Mouse (Mus musculus) lung, adult 2 months (tissue): ENCODE results near the gene Ucma. TPM values are rescaled to one million over a fixed set of nuclear protein-coding genes. Genes with fewer than 3 reads are reported as not detected.

Source experiments
- DNase-seq: peaks from one replicate; pipeline ENCODE4 v3.0.0; 2022
- H3K4me1 ChIP-seq: fragments of 200-500 bp; 2 replicates; pipeline ENCODE4 v1.6.1; 2011; ENCODE audit warnings: low read length; ENCODE audit not compliant: control insufficient read depth, insufficient read depth
- H3K4me3 ChIP-seq: fragments of 200-500 bp; replicated peaks from 2 replicates; pipeline ENCODE3; 2011; ENCODE audit warnings: low read depth, mild to moderate bottlenecking, control low read depth, low read length; ENCODE audit errors: extremely low read depth
- CTCF ChIP-seq: fragments of 200-500 bp; IDR thresholded peaks from 2 replicates; pipeline ENCODE4 v1.5.1; 2011; ENCODE audit warnings: mild to moderate bottlenecking, low read length, control low read depth; ENCODE audit not compliant: insufficient read depth
- POLR2A ChIP-seq: fragments of 200-500 bp; IDR thresholded peaks from 2 replicates; pipeline ENCODE4 v1.6.1; 2011; ENCODE audit warnings: low read depth, mild to moderate bottlenecking, control low read depth, low read length, borderline replicate concordance; ENCODE audit errors: extremely low read depth
- WGBS: fragments of 180-500 bp; shearing (Covaris S2); methylation state at CpG from one replicate; pipeline ENCODE4 v1.1.7; 2018; 5-methylcytosine and 5-hydroxymethylcytosine counted together
- polyA plus RNA-seq: library from polyadenylated mRNA; depleted of rRNA; stranded (reverse); fragments of >200 nt; gene quantifications from 2 replicates; pipeline ENCODE4 v1.2.3, GENCODE M21; 2012

The Ucma gene
- polyA plus RNA-seq, 1 experiment = 0.22 TPM

DNA sequence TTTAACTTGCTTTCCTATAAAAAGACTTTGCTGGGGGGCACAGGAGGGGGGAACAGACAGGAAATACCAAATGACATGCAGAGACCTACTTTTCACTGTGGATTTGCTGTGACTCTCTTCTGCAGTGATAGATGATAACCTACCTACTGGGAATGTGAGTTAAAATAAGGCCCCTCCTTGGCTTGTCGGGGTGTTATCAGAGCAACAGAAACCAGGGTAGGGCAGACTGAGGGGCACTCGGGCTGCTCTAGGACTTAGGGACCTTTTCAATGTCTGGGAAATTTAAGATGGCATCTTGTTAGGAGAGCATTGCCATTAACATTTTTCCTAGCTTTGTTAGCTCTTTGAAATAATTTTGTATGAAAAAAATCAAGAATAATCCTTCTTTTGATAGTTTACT, 47.4 kb downstream of the Ucma start:
- no peak for TF ChIP-seq CTCF
- TF ChIP-seq POLR2A = no peak
- H3K4me1 ChIP-seq = no peaks in the 10 kb centered on the region
- DNase-seq = no peak
- no peak overlapping the region for H3K4me3 ChIP-seq
- 48% methylated on average over 2 of the region's 2 CpGs for whole genome bisulfite sequencing

DNA sequence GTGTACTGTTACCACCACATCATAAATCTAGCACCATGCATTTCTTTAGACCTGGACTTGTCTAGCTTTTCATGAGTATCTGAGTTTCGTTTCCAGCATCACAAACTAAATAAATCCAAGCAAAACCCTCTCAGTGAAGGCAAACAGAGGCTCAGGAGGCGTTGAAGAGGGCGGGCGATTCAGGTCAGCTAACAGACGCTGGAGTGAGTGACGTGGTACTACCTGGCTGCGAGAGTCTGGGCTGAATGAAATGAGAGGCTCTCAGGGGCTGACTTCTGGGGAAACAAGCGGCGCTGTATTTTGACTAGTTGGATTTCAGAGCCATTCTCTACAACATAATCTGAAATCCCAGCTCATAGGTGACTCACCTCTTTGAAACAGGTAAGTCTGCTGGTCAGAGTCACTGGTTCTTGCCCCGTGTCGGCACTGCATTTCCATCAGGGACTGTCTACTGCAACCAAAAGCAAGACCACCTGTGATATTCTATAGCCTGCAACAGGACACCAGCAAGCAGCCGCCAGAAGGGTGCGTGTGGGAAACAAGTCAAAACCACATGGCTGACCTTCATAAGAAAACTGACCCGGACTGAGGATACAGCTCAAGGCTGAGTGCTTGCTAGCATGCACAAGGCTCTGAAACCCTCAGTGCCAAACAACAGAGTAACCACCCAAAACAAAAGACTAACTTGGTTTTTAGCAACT, 47.9 kb downstream of the Ucma start:
- WGBS = 74% methylated on average over 14 of the region's 14 CpGs
- Histone ChIP-seq H3K4me1 (no peaks in the 10 kb centered on the region), H3K4me3 (no peak overlapping the region)
- no peak for TF ChIP-seq POLR2A
- no peak for TF ChIP-seq CTCF
- no peak for DNase-seq

- H3K4me1 ChIP-seq = no peaks in the 10 kb centered on the region
- WGBS = 67% methylated on average over 4 of the region's 4 CpGs
- no peak for DNase-seq
- H3K4me3 ChIP-seq = no peak overlapping the region
- TF ChIP-seq POLR2A (no peak), CTCF (peak; percentile 58)
These were observed 49.3 kb downstream of the Ucma start for GRCm38 (mm10) chr2:5025162-5025733.

GRCm38 (mm10) chr2:5027057-5027456, 51.1 kb downstream of the Ucma start:
- WGBS = 84% methylated on average over 6 of the region's 6 CpGs
- TF ChIP-seq POLR2A (no peak), CTCF (no peak)
- Histone ChIP-seq H3K4me1 (no peaks in the 10 kb centered on the region), H3K4me3 (no peak overlapping the region)
- no peak for DNase-seq

DNA sequence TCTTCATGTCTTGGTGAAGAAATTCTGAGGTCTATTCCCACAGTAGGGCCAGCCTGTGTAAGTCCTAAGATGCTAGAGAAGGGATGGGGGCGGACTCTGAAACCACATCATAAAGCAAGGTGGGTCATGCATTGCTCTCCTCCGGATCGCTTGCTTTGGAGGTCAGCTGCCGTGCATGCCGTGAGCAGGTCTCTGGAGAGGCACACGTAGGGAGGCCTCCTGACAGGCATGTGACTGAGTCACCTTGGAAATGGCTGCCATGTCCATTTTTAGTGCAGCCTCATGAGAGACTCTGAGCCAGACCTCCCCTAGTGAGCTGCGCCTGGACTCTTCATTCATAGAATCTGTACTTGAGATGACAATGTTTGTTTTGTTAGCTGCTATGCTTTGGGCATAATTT, 52.1 kb downstream of the Ucma start:
- H3K4me1 ChIP-seq = no peaks in the 10 kb centered on the region
- TF ChIP-seq CTCF (no peak), POLR2A (no peak)
- 83% methylated on average over 7 of the region's 7 CpGs for WGBS
- no peak overlapping the region for H3K4me3 ChIP-seq
- DNase-seq = no peak

- no peaks in the 10 kb centered on the region for H3K4me1 ChIP-seq
- no peak overlapping the region for H3K4me3 ChIP-seq
- DNase-seq = no peak
- 93% methylated on average over 4 of the region's 4 CpGs for WGBS
- TF ChIP-seq POLR2A (no peak), CTCF (no peak)
These were observed 53.9 kb downstream of the Ucma start for GRCm38 (mm10) chr2:5029808-5030207.

GRCm38 (mm10) chr2:5031215-5031614, 55.3 kb downstream of the Ucma start:
- H3K4me3 ChIP-seq = no peak overlapping the region
- H3K4me1 ChIP-seq = no peaks in the 10 kb centered on the region
- 78% methylated on average over 7 of the region's 7 CpGs for WGBS
- no peak for DNase-seq
- no peak for TF ChIP-seq CTCF
- no peak for TF ChIP-seq POLR2A

- H3K4me1 ChIP-seq = no peaks in the 10 kb centered on the region
- DNase-seq = no peak
- 49% methylated on average over 5 of the region's 5 CpGs for WGBS
- no peak overlapping the region for H3K4me3 ChIP-seq
- peak; percentile 35; the same call in 1 of the 2 replicates for TF ChIP-seq CTCF
- no peak for TF ChIP-seq POLR2A
These were observed 56.7 kb downstream of the Ucma start for GRCm38 (mm10) chr2:5032665-5033064.

GRCm38 (mm10) chr2:5033546-5034420, 57.9 kb downstream of the Ucma start:
- no peak overlapping the region for H3K4me3 ChIP-seq
- no peak for DNase-seq
- no peak for TF ChIP-seq CTCF
- no peak for TF ChIP-seq POLR2A
- no peaks in the 10 kb centered on the region for H3K4me1 ChIP-seq
- 60% methylated on average over 15 of the region's 15 CpGs for WGBS

DNA sequence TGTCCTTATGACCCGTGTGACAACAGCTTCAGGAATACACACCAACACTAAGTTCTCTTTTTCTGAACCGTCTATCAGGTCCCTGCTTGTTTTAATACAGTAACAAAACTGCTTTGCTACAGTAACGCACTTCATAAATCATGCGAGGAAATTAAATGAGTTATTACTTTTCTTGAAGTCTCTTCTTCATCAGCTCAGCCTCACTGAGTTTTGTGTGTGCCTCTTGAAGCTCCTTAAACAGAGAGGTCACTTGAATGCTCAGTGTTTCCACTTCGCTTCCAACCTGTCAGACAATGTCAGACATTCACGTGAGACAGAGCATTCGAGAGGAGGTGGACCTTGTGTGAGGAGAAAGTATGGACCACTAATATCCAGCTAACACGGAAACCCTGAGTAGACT, 58.9 kb downstream of the Ucma start:
- no peaks in the 10 kb centered on the region for H3K4me1 ChIP-seq
- no peak for DNase-seq
- WGBS = 69% methylated on average over 8 of the region's 8 CpGs
- no peak overlapping the region for H3K4me3 ChIP-seq
- TF ChIP-seq POLR2A (no peak), CTCF (no peak)
